Mouse (Mus musculus) intestine, postnatal 0 days (tissue): ENCODE results near the gene Vps13d. TPM values are rescaled to one million over a fixed set of nuclear protein-coding genes. Genes with fewer than 3 reads are reported as not detected.

Source experiments
- ATAC-seq: fragments of 200-750 bp; cut with Nextera tagmentation; 2 replicates; pipeline ENCODE4 v1.8.0; 2017; ENCODE audit warnings: mild to moderate bottlenecking, moderate TSS enrichment, moderate library complexity
- H3K27ac ChIP-seq: fragments of 300-500 bp; sonication (generic); 2 replicates; pipeline ENCODE4 v1.5.1; 2014; ENCODE audit warnings: mild to moderate bottlenecking, low read depth, low read length, moderate library complexity
- H3K27me3 ChIP-seq: fragments of 300-500 bp; sonication (generic); replicated peaks from 2 replicates; pipeline ENCODE4 v1.6.1; 2014; ENCODE audit warnings: low read length, mixed read lengths; ENCODE audit not compliant: control insufficient read depth, insufficient read depth
- H3K36me3 ChIP-seq: fragments of 300-500 bp; sonication (generic); 2 replicates; pipeline ENCODE4 v1.6.1; 2014; ENCODE audit warnings: mild to moderate bottlenecking, moderate library complexity; ENCODE audit not compliant: control insufficient read depth, insufficient read depth
- H3K4me1 ChIP-seq: fragments of 300-500 bp; sonication (generic); replicated peaks from 2 replicates; pipeline ENCODE4 v1.6.1; 2014; ENCODE audit warnings: antibody characterized with exemption, low read length, mixed read lengths; ENCODE audit not compliant: control insufficient read depth, insufficient read depth
- H3K4me2 ChIP-seq: fragments of 300-500 bp; sonication (generic); replicated peaks from 2 replicates; pipeline ENCODE4 v1.6.1; 2014; ENCODE audit warnings: low read depth, mild to moderate bottlenecking, moderate library complexity
- H3K4me3 ChIP-seq: fragments of 300-500 bp; sonication (generic); 2 replicates; pipeline ENCODE4 v1.5.1; 2014; ENCODE audit warnings: low read depth, low read length
- H3K9ac ChIP-seq: fragments of 300-500 bp; sonication (generic); 2 replicates; pipeline ENCODE4 v1.6.1; 2014; ENCODE audit warnings: mild to moderate bottlenecking, low read depth, low read length
- H3K9me3 ChIP-seq: fragments of 300-500 bp; sonication (generic); 2 replicates; pipeline ENCODE4 v1.6.1; 2016; ENCODE audit warnings: mixed run types; ENCODE audit not compliant: control insufficient read depth
- CTCF ChIP-seq: sonication (generic); IDR thresholded peaks from 2 replicates; pipeline ENCODE4 v1.5.1; 2016; ENCODE audit warnings: low read depth, mild to moderate bottlenecking, control low read depth, antibody characterized with exemption, moderate library complexity
- WGBS: fragments of 180-500 bp; shearing (Covaris S2); extraction: QIAGEN DNeasy Blood & Tissue Kit; methylation state at CpG from one replicate; pipeline ENCODE4 v1.1.7; 2014; 5-methylcytosine and 5-hydroxymethylcytosine counted together
- polyA plus RNA-seq: library from polyadenylated mRNA; unstranded; fragments of >200 nt; fragmentation: Nextera tagmentation; extraction: Ambion mirVana; gene quantifications from 2 replicates; pipeline ENCODE4 v1.2.1, GENCODE M21; 2015

Vps13d gene
- polyA plus RNA-seq, 1 experiment from 2014 or later, result 14.8 TPM

- WGBS, result 9% methylated on average over 6 of the region's 6 CpGs
- H3K27ac ChIP-seq, result peak overlapping the region; percentile 65
- H3K9me3 ChIP-seq, result no peaks in the 10 kb centered on the region
- H3K4me1 ChIP-seq, result peaks cover 20% of the 10 kb centered on the region
- no peak overlapping the region for H3K4me2 ChIP-seq
- ATAC-seq, result peak; percentile 15
- TF ChIP-seq CTCF, result no peak
- H3K9ac ChIP-seq, result no peak overlapping the region
- no peak overlapping the region for H3K4me3 ChIP-seq
- H3K27me3 ChIP-seq, result no peaks in the 10 kb centered on the region
- H3K36me3 ChIP-seq, result no peaks in the 10 kb centered on the region
Measured at GRCm38 (mm10) chr4:144999572-144999880, 195.3 kb downstream of the Vps13d start.

GRCm38 (mm10) chr4:144998808-144999571, 195.8 kb downstream of the Vps13d start:
- Histone ChIP-seq H3K4me3 (no peak overlapping the region), H3K36me3 (no peaks in the 10 kb centered on the region), H3K27ac (peak overlapping the region; percentile 65), H3K4me1 (peaks cover 17% of the 10 kb centered on the region), H3K27me3 (no peaks in the 10 kb centered on the region), H3K9me3 (no peaks in the 10 kb centered on the region), H3K9ac (no peak overlapping the region), H3K4me2 (no peak overlapping the region)
- TF ChIP-seq CTCF, result no peak
- no peak for ATAC-seq
- 60% methylated on average over 2 of the region's 2 CpGs for WGBS

GRCm38 (mm10) chr4:144997887-144998658, 196.7 kb downstream of the Vps13d start:
- ATAC-seq, result peak; percentile 53
- 31% methylated on average over 3 of the region's 3 CpGs for WGBS

GRCm38 (mm10) chr4:144996996-144997820, 197.6 kb downstream of the Vps13d start:
- WGBS, result 56% methylated on average over 6 of the region's 6 CpGs
- TF ChIP-seq CTCF, result no peak
- Histone ChIP-seq H3K4me2 (no peak overlapping the region), H3K9ac (no peak overlapping the region), H3K27ac (no peak overlapping the region), H3K4me1 (peaks cover 17% of the 10 kb centered on the region), H3K27me3 (no peaks in the 10 kb centered on the region), H3K9me3 (no peaks in the 10 kb centered on the region), H3K4me3 (no peak overlapping the region), H3K36me3 (no peaks in the 10 kb centered on the region)
- no peak for ATAC-seq

More at GRCm38 (mm10) chr4:144997887-144998658, 196.7 kb downstream of the Vps13d start:
- no peak for TF ChIP-seq CTCF
- no peaks in the 10 kb centered on the region for H3K9me3 ChIP-seq
- no peak overlapping the region for H3K4me2 ChIP-seq
- no peak overlapping the region for H3K4me3 ChIP-seq
- H3K27ac ChIP-seq, result 0 out of 2 replicates have a peak overlapping the region, but pooled peaks have one; percentile 65
- peaks cover 17% of the 10 kb centered on the region for H3K4me1 ChIP-seq
- no peaks in the 10 kb centered on the region for H3K27me3 ChIP-seq
- no peak overlapping the region for H3K9ac ChIP-seq
- H3K36me3 ChIP-seq, result no peaks in the 10 kb centered on the region

GRCm38 (mm10) chr4:144995826-144996225, 199.0 kb downstream of the Vps13d start:
- no peak for TF ChIP-seq CTCF
- 65% methylated on average over 1 of the region's 1 CpGs for WGBS
- Histone ChIP-seq H3K27me3 (no peaks in the 10 kb centered on the region), H3K9me3 (no peaks in the 10 kb centered on the region), H3K9ac (no peak overlapping the region), H3K4me1 (peaks cover 14% of the 10 kb centered on the region), H3K4me3 (no peak overlapping the region), H3K36me3 (no peaks in the 10 kb centered on the region), H3K27ac (no peak overlapping the region), H3K4me2 (no peak overlapping the region)
- ATAC-seq, result no peak
